Mouse (Mus musculus) subcutaneous adipose tissue, adult 2 months (tissue): ENCODE results near the gene Magi2. TPM values are rescaled to one million over a fixed set of nuclear protein-coding genes. Genes with fewer than 3 reads are reported as not detected.

Source experiments
- polyA plus RNA-seq: library from polyadenylated mRNA; depleted of rRNA; stranded (reverse); fragments of >200 nt; gene quantifications from 2 replicates; pipeline ENCODE4 v1.2.3, GENCODE M21; 2012; ENCODE audit warnings: low replicate concordance; rRNA removed

The Magi2 gene
- 1.3 and 3.4 TPM in 2 replicates for polyA plus RNA-seq

DNA sequence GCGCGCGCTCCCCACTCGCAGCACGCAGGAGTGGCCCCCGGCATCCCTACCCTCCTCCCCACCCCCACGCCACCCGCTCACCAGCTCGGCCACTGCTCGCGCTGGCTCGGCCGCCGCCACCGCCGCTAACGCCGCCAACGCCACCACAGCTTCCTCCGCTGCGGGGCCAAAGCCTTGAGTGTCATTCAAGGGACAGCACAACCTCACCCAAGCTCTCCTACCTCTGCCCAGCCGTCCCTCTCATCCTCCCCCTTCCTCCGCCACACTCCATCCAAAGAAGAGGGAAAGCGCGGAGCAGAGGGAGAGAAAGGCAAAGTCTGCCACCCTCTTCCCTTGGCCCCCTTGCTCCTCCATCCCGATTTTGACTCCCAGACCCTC is at the start of gene Magi2:
TSS of gene Magi2 (plus strand) at position 171 of the 378 bp plus-strand sequence.

